In the genomic region with DNA sequence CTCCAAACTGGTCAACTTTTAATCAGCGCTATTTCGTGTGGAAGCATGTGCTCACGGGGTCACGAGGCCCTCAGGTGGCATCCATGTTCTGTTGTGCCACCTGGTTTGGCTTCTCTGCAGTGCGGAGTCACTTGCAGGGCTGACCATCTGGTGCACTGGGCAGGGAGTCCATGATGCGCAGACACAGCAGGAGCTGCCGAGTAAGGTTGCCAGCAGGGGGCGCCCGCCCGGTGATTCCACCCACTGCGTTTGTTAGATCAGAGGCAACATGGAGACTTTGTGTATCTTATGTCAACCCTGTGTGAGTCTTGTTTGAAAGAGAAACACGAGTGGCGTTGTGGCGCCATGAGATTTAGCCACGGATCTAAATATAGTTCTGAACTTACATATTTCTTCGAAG, we compare ENCODE assay signal across 8 mouse cellular contexts.
A peak's percentile ranks its signal among the peaks of the same experiment; 100 is the strongest.
DNase-seq lines count a peak whose midpoint lies in the region; ATAC-seq and TF ChIP-seq lines count a peak whose summit lies in the region.

No protein-coding gene starts in this region.

- WGBS in forebrain, embryonic 11.5 days, result 93% methylated on average over 16 of the region's 16 CpGs
- 94% methylated on average over 16 of the region's 16 CpGs for WGBS in midbrain, embryonic 11.5 days

- no peaks in the 10 kb centered on the region for H3K36me3 ChIP-seq in MEL (ENCODE audit: control insufficient read depth in 1 of 2, insufficient read depth in 2 of 2, low read length in 2 of 2)
- no peaks in the 10 kb centered on the region for H3K36me3 ChIP-seq in forebrain, embryonic 11.5 days (ENCODE audit: control insufficient read depth, insufficient read depth, low read length)
- H3K36me3 ChIP-seq in midbrain, embryonic 11.5 days (ENCODE audit: control insufficient read depth, insufficient read depth, low read length), result no peaks in the 10 kb centered on the region

- no peak overlapping the region for H3K4me3 ChIP-seq in MEL (ENCODE audit: control insufficient read depth in 1 of 2, insufficient read depth in 1 of 2, low read depth in 2 of 2, low read length in 2 of 2)
- no peak overlapping the region for H3K4me3 ChIP-seq in forebrain, embryonic 11.5 days (ENCODE audit: low read depth, low read length)
- H3K4me3 ChIP-seq in midbrain, embryonic 11.5 days (ENCODE audit: low read depth, low read length), result no peak overlapping the region

- no peak for TF ChIP-seq POLR2A in MEL (IDR thresholded peaks at IDR 0.05; ENCODE audit: control insufficient read depth in 1 of 2, insufficient read depth in 1 of 2, low read depth in 1 of 2, low read length in 2 of 2, poor library complexity in 1 of 2)

- no peak overlapping the region for H3K27ac ChIP-seq in MEL (ENCODE audit: control insufficient read depth, low read depth, low read length)
- no peak overlapping the region for H3K27ac ChIP-seq in forebrain, embryonic 11.5 days (ENCODE audit: low read depth, low read length)
- H3K27ac ChIP-seq in midbrain, embryonic 11.5 days (ENCODE audit: low read depth, low read length), result no peak overlapping the region

- peak; percentile 44; the same call in 1 of the 2 replicates for ATAC-seq in megakaryocyte-erythroid progenitor cell, adult 5-6 weeks (replicated peaks; ENCODE audit: low FRiP score, low TSS enrichment, poor library complexity, severe bottlenecking)
- no peak for ATAC-seq in forebrain, embryonic 11.5 days (replicated peaks; ENCODE audit: low FRiP score)
- ATAC-seq in midbrain, embryonic 11.5 days (ENCODE audit: low FRiP score), result no peak

- DNase-seq in kidney, adult 18-20 months, result peak; percentile 50
- DNase-seq in kidney, adult 11 months, result no peak
- DNase-seq in MEL (ENCODE audit: low read depth, low spot score), result no peak
- DNase-seq in cerebellum, postnatal 25 days, result peak; percentile 51 to 70
- no peak for DNase-seq in forebrain, embryonic 11.5 days (ENCODE audit: low spot score)
- no peak for DNase-seq in midbrain, embryonic 11.5 days (ENCODE audit: low spot score, missing footprints)
- no peak for DNase-seq in yolk sac, embryonic 10.5 days (ENCODE audit: low spot score)

- H3K27me3 ChIP-seq in MEL (ENCODE audit: control insufficient read depth in 1 of 2, insufficient read depth in 2 of 2, low read length in 2 of 2), result no peaks in the 10 kb centered on the region
- no peaks in the 10 kb centered on the region for H3K27me3 ChIP-seq in forebrain, embryonic 11.5 days (ENCODE audit: control insufficient read depth, insufficient read depth, low read length)
- no peaks in the 10 kb centered on the region for H3K27me3 ChIP-seq in midbrain, embryonic 11.5 days (ENCODE audit: control insufficient read depth, insufficient read depth, low read length)

- no peak for TF ChIP-seq RAD21 in MEL (IDR thresholded peaks at IDR 0.05; ENCODE audit: low read depth, low read length)

- no peaks in the 10 kb centered on the region for H3K9me3 ChIP-seq in MEL (replicated peaks; ENCODE audit: insufficient read depth, low read length)
- H3K9me3 ChIP-seq in forebrain, embryonic 11.5 days (ENCODE audit: control insufficient read depth, low read length), result no peaks in the 10 kb centered on the region
- no peaks in the 10 kb centered on the region for H3K9me3 ChIP-seq in midbrain, embryonic 11.5 days (ENCODE audit: control insufficient read depth, low read length)

- H3K4me1 ChIP-seq in MEL (ENCODE audit: control insufficient read depth in 1 of 2, insufficient read depth in 2 of 2, low read length in 2 of 2), result no peaks in the 10 kb centered on the region
- H3K4me1 ChIP-seq in forebrain, embryonic 11.5 days (replicated peaks; ENCODE audit: control insufficient read depth, insufficient read depth, low read length), result no peaks in the 10 kb centered on the region
- H3K4me1 ChIP-seq in midbrain, embryonic 11.5 days (ENCODE audit: control insufficient read depth, insufficient read depth, low read length), result no peaks in the 10 kb centered on the region

- no peak overlapping the region for H3K4me2 ChIP-seq in forebrain, embryonic 11.5 days (ENCODE audit: low read depth, low read length, severe bottlenecking)
- H3K4me2 ChIP-seq in midbrain, embryonic 11.5 days, result no peak overlapping the region

- no peaks in the 10 kb centered on the region for H3K79me2 ChIP-seq in MEL (ENCODE audit: control insufficient read depth, insufficient read depth, low read length, poor library complexity)

- TF ChIP-seq EP300 in MEL (IDR thresholded peaks at IDR 0.05; ENCODE audit: low read depth in 1 of 2, low read length in 2 of 2), result no peak

- peak in 2 of 3 experiments; percentile 11 to 51; a peak in 3 of 6 replicates for TF ChIP-seq CTCF in MEL (IDR thresholded peaks at IDR 0.05 in 2 of 3, conservative IDR thresholded peaks at IDR 0.05 in 1 of 3; ENCODE audit: control insufficient read depth in 1 of 3, insufficient read depth in 1 of 3, low read depth in 2 of 3, low read length in 3 of 3, poor library complexity in 1 of 3, severe bottlenecking in 1 of 3)

- H3K9ac ChIP-seq in MEL (ENCODE audit: control insufficient read depth, low read depth, low read length, poor library complexity, severe bottlenecking), result no peak overlapping the region
- no peak overlapping the region for H3K9ac ChIP-seq in forebrain, embryonic 11.5 days (ENCODE audit: low read length)
- no peak overlapping the region for H3K9ac ChIP-seq in midbrain, embryonic 11.5 days (ENCODE audit: low read length)

TF ChIP-seq in MEL, 35 proteins besides CTCF, POLR2A, EP300 and RAD21:
- TF ChIP-seq HCFC1 (IDR thresholded peaks at IDR 0.05; ENCODE audit: low read depth, low read length) (no peak), SMC3 (IDR thresholded peaks at IDR 0.05; ENCODE audit: low read depth, low read length) (0 out of 2 replicates have a peak, but pooled peaks have one; percentile 8)
TF ChIP-seq in MEL: peak in this region for 1.

Comparison
In these comparisons a context has a peak if more than half of its experiments do, and no peak if none do; other contexts are left out.
1. DNase-seq: peak in kidney, adult 18-20 months (single experiment) and cerebellum, postnatal 25 days (2 of 2); none in kidney, adult 11 months (single experiment), MEL (single experiment), forebrain, embryonic 11.5 days (single experiment), midbrain, embryonic 11.5 days (single experiment) and yolk sac, embryonic 10.5 days (single experiment).